Mouse (Mus musculus) cerebellum, postnatal 14 days (tissue): ENCODE measurements around the gene Gm21209.
"Not testable (repeated sequence)": the region's sequence is repeated elsewhere in the genome, so short reads cannot be mapped to it uniquely, and the experiment has no call there.

Experiments used
- DNase-seq, 2 experiments: peaks; one replicate each; pipeline ENCODE4 v3.0.0; 2021; ENCODE audit warnings: mixed read lengths in 2 of 2

The Gm21209 gene

DNA sequence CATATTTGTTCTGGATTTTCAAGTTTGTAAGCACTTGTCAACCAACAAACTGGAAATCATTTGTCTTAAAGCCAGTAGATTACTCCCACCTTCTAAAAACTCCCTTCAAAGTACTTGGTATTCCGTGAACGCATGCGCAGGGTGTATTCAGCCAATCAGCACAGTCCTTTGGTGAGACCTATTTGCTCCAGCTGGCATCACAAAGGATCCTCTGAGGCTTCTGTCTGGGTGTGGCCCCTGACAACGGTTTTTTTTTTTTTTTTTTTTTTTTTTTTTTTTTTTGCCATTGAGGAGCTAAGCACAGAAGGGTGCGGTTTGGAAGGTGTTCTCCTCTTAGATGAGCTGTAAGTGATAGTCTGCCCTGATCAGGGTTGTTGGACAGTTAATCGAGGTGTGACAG is at the start of gene Gm21209:
TSS of gene Gm21209 (plus strand) at position 301 of the 400 bp plus-strand sequence.
- DNase-seq, result not testable (repeated sequence)
